Mouse (Mus musculus) T-helper 17 cell (primary cell): ENCODE results near the gene Gatad2a.

Experiments
- in situ Hi-C, 2 experiments: fragments of 300-600 bp; cut with MboI, MseI; formaldehyde crosslinking; loops; 1 replicate in 1 of 2; 2 replicates in 1 of 2; pipeline ENCODE4 v1.15.1; 2025; ENCODE audit warnings: high pct_unique_total_duplicates in 2 of 2

The Gatad2a gene

GRCm38 (mm10) chr8:69902163-69903062, 93.8 kb downstream of the Gatad2a start, which contains the start of the genes Tssk6, Ndufa13 and Yjefn3:
Gene Tssk6, plus strand, starts transcription at chr8:69902184.
Gene Ndufa13, minus strand, starts transcription at chr8:69902558.
Gene Yjefn3, minus strand, starts transcription at chr8:69902712.
- in situ Hi-C loops: no loop called here

DNA sequence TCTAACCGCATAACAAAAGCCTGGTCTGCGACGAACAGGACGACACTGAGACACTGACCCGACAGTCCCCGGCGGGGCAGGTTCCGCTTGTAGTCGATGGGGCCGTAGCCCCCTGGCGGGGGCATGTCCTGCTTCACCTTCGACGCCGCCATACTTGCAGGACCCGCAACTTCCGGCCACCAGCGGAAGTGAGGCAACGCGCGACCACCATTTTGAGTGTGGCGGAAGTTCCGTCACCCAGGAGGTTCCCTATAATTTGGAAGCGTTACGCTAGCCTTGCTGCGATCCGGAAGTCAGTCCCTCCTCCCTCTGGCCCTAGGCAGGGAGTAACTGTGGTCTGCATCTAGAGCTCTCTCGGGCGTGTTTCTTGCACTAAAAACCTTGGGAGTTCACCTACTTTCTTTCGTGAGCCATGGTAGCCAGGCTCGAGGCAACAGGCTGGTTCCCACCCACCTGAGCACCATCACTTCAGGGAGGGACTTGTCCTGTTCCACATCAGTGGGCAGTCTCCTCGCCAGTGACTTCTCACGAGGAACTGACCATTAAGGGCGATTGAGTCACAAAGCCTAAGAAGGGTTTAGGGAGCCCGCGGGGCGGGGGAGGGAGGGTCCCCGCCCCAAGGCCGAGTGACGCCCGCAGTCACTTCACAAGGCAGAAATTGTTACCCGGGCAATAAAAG, 94.6 kb downstream of the Gatad2a start:
- in situ Hi-C loops: no loop called here

GRCm38 (mm10) chr8:69900895-69901451, 95.2 kb downstream of the Gatad2a start:
- in situ Hi-C loops: no loop called here

DNA sequence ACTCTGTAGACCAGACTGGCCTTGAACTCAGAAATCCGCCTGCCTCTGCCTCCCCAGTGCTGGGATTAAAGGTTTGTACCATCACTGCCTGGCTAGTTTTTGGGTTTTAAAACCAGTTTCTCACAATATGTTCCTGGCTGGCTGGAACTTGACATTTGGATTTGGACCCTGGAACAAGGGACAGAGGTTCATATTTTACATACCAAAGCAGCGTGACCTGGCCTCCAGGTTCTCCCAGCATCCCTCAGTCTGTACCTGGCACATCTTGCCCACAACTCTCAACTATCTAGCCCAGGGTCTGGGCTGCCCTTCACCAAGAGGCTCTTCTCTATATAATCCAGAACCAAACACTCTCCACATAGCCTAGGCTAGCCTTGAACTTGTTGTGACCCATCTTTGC, 96.3 kb downstream of the Gatad2a start:
- in situ Hi-C loops: no loop called here

DNA sequence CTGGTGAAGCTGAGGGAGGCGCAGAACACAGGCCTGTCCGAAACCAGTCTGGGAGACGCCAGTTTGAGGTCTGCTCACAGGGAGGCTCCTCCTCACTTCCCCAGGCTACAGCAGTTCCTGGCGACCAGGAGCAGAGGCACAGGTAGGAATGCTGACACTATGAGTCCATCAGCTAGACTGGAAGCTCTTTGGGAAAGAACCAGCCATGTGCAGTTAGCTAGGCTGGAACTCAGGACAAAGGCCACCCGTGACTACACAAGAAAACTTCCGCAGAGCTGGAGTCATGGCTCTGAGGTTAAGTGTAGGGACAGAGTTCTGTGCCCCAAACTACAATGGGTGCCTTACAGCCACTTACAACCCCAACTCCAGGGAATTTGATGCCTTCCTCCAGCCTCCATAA, 98.3 kb downstream of the Gatad2a start:
- in situ Hi-C loops: no loop called here

DNA sequence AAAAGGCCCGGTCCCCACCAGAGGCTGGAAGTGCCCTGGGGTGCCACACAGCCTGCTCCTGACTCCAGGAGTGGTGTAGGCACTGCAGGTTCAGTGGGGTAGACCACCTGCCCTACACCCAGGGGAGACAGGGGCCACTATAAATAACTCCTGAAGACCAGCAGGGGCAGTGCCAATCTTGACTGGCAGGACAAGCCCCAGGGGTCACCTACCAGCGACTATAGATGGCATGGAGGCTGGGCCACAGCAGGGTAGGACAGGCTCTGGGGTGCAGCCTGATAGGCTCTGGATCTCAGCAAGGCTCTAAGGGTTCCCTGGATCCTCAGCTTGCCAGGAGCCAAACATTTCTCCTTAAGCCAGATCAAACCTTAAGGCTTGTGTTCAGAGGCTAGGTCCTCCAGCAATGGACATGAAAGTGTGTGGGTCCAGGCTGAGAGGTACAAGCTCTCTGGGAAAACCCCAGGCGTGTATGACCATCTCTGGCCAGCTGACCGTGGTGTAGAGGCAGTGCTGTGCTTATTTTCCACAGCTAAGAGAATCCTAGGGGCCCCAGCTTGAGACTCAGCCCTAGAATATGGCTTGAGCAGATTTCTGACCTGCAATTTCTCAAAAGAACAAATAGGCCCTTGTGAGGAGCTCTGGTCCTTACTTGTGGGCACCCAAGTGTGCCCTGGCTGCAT, 100.3 kb downstream of the Gatad2a start:
- in situ Hi-C loops: no loop called here

GRCm38 (mm10) chr8:69894836-69895332, 101.3 kb downstream of the Gatad2a start:
- in situ Hi-C loops: loop anchor here in 1 of 2 experiments (5.0 kb wide), 1 partner anchor 58 kb away; no protein-coding TSS in a partner anchor

DNA sequence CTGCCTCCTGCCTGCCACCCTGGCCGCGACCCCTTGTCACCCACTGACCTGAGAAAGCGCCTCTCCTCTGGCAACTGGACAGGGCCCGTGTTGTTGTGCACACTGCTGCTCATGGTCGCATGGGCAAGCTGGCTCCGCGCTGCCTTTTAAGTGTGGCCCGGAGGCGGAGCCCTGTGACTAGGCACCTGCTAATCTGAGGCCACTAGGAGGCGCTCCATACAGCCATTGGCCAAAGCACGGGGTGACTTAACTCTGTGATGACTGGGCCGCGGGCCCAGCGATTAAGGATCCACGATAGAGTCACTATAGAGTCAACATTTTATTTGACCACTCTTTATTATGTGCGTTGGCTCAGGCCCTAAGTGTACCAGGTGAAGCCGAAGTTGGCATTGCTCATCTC, 102.3 kb downstream of the Gatad2a start:
- in situ Hi-C loops: loop anchor here in 1 of 2 experiments (5.0 kb wide), 1 partner anchor 57 kb away; no protein-coding TSS in a partner anchor

DNA sequence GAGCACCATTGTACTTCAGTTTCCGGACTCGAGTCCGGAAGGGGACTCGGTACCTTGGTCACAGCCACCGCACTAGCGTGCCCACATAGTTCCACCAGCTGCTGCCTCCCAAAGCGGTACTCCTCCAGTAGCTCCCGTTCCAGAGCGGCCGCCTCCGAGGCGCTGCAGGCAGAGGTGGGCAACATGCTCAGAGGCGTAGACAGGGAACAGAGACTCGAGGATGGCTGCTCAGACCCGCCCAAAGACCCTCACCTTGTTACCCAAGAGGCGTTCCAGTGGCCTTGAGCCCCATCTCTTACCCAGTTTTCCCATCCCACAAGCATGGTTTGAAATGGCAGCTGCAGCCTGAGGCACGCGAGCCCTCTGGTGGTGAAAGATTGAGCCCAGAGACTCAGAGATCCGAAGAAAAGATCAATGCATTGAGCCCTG, 105.4 kb downstream of the Gatad2a start:
- in situ Hi-C loops: loop anchor here in 1 of 2 experiments (5.0 kb wide), 1 partner anchor 54 kb away; no protein-coding TSS in a partner anchor

DNA sequence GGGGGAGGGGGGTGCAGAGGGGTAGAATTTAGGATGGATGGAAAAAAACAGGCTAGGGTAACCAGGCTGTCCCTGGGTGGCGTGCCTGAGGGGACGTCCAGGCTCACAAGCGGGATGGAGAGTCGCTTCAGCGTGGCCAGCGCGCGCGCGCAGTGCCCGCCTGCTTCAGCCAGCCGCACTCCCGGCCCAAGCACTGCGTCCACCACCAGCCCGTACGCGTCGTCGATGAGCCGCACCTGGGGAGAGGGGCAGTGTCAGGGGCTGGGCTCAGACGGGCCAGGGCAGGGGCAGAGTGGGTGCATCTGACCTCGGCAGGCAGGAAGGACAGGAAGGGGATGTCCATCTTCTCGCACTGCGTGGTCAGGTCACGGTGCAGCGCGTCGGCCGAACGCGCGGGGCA, 107.3 kb downstream of the Gatad2a start:
- in situ Hi-C loops: no loop called here

DNA sequence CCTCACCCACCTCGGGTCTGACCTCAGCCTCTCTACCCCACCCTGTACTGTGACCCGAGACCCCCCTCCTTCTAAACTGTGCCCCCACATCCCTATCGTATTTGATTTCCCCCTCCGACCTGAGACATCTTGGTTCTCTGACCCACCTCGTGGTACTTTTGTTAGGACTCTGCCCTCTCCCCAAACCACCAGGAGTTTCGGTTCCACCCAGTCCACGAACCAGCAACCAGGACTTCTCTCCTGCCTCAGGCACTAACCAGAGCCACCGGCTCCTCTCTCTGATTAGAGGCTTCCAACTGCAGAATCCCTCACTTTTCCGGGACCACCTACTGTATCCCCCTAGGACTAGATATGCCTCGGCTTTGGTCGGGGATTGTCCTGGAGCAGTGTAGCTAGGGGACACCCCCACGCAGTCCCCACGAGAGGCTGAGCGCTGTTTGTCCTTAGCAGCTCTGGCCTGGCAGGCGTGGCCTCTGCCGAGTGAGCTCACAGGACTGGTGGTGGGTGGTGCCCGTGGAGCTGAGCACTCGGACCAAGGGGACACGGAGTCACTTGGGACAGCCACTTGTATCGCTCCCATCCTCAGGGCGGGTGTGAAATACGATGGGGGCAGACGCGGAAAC, 107.8 kb downstream of the Gatad2a start:
- in situ Hi-C loops: no loop called here

- in situ Hi-C loops: no loop called here
These were observed 108.6 kb downstream of the Gatad2a start, which contains the start of gene Cilp2 for GRCm38 (mm10) chr8:69887289-69888243. Gene Cilp2, minus strand, starts transcription at chr8:69887687.

DNA sequence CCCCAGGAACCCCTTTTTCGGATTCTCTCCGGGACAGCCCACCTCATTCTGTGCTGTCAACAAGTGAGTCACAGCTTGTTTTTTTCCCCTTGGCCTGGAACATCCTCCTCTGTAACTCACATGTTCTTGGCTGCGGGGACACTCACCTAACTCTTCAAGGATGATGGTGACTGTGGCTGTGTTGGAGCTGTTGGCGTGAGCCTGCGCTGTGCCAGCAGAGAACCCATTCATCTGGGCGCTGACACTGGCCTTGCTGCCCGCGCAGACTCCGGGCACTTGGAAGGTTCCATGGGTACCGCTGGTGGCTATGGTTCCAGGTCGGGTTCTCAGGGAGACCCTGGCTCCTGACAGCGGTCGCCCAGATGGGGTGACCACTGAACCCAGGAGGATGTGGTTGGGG, 112.0 kb downstream of the Gatad2a start:
- in situ Hi-C loops: no loop called here

DNA sequence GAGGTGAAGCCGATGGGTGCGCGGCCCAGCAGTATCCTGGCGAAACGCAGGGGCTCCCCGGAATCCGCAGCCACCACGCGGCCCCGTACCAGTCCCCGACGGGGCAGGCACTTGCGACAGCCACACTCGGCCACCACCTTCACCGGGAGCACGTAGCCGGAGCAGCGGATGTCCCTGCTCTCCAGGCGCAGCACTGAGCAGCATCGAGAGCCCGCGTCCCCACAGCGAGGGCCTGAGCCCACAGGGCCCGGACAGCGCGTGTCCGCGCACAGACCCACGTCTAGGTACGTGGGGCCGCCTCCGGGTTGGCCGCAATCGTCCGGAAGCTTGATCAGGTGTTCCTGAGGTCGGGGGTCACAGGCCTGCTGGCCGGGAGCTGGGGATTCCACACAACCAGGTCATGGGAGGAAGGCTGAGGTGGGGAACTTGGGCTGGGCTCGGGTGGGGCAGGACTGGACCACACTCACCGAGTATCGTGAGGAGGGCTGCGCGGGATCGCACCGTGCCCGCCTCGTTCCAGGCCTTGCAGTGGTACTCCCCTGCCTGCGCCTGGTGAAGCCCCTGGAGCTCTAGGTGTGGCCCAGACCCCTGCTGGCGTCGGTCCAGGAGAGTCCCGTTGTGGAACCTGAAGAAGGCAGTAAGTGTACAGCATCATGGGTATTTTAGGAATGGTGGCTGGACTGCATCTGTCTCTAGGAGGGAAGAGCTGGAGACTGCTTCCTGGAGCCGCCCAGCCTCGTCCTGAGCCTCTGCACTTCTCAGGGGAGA, 113.2 kb downstream of the Gatad2a start:
- in situ Hi-C loops: no loop called here

DNA sequence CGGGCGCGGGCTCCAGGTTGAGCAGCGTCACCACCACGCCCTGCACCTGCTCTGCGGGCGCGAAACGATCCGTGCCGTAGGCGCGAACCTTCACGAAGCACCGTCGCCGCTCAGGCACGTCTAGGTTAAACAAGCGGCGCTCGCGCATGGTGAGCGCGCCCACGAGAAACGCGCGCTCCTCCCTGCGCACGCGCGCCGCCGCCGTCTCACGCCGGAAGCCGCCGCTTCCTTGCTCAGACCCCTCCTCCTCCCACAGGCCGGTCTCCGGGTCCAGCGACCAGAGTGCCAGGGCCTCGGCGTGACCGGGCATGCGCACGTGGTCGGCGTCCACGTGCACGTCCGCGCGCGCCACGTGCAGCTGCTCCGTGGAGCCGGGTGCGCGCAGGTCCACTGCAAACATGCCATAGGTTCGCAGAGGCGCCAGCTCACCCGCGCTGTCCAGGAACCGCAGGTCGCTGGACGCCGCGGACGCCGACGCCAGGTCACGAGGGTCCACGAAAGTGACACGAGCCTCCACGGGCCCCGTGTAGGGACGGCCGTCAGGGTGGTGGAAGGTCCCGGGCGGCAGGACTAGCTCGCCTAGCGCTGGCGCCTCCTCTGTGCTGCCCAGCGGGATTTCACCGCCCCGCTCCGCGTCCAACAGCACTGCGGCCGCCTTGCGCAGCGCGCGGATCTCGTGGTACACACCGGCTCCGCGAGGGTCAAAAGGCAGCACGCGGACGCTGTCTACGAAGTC, 114.0 kb downstream of the Gatad2a start:
- in situ Hi-C loops: no loop called here

GRCm38 (mm10) chr8:69881261-69881865, 114.8 kb downstream of the Gatad2a start:
- in situ Hi-C loops: no loop called here

GRCm38 (mm10) chr8:69880841-69881240, 115.3 kb downstream of the Gatad2a start:
- in situ Hi-C loops: no loop called here

- in situ Hi-C loops: no loop called here
These were observed 116.5 kb downstream of the Gatad2a start for GRCm38 (mm10) chr8:69879678-69880077.
